In genomic region chr3:29081952-29082295, GRCm38 (mm10) we compare ENCODE assay signal across 10 mouse cellular contexts. TPM values are rescaled to one million over a fixed set of nuclear protein-coding genes. Genes with fewer than 3 reads are reported as not detected.
A peak's percentile ranks its signal among the peaks of the same experiment; 100 is the strongest.
DNase-seq lines count a peak whose midpoint lies in the region; ATAC-seq lines count a peak whose summit lies in the region.
"Had no signal": no experiment of that assay in that cellular context is flagged by ENCODE, and none has a peak within 500 bp of the region (broad histone marks: within the 10 kb centered on the region; RNA-seq: fewer than 3 reads in every experiment).

Egfem1 (plus strand) TSS chr3:29082023.

- no peaks in the 10 kb centered on the region for H3K36me3 ChIP-seq in heart, embryonic 12.5 days
- H3K36me3 ChIP-seq in hindbrain, embryonic 11.5 days (ENCODE audit: control insufficient read depth, insufficient read depth, low read length) = no peaks in the 10 kb centered on the region
- no peaks in the 10 kb centered on the region for H3K36me3 ChIP-seq in stomach, embryonic 15.5 days
- H3K36me3 ChIP-seq: G1E had no signal

- no peak within 1 kb of the TSS for H3K27ac ChIP-seq in heart, embryonic 12.5 days (ENCODE audit: poor library complexity, severe bottlenecking)
- H3K27ac ChIP-seq in hindbrain, embryonic 11.5 days (ENCODE audit: low read depth, low read length) = no peak within 1 kb of the TSS
- H3K27ac ChIP-seq in stomach, embryonic 15.5 days = no peak within 1 kb of the TSS

- no peak for ATAC-seq in heart, embryonic 12.5 days (ENCODE audit: insufficient number of reproducible peaks, low FRiP score)
- no peak; the same call in 1 of the 2 replicates for ATAC-seq in hindbrain, embryonic 11.5 days (ENCODE audit: low FRiP score)
- ATAC-seq in stomach, embryonic 15.5 days (ENCODE audit: insufficient read depth, low FRiP score, low read depth) = no peak
- no peak for ATAC-seq in CD4-positive, CD25-positive, alpha-beta regulatory T cell, adult 4 months

- H3K4me3 ChIP-seq in heart, embryonic 12.5 days = peak within 1 kb of the TSS; percentile 53
- peak within 1 kb of the TSS; percentile 58 for H3K4me3 ChIP-seq in hindbrain, embryonic 11.5 days (ENCODE audit: low read depth, low read length)
- H3K4me3 ChIP-seq in stomach, embryonic 15.5 days (replicated peaks) = peak within 1 kb of the TSS; percentile 43

- peak within 1 kb of the TSS; percentile 97 for H3K4me2 ChIP-seq in heart, embryonic 12.5 days
- peak within 1 kb of the TSS; percentile 96 for H3K4me2 ChIP-seq in hindbrain, embryonic 11.5 days (replicated peaks; ENCODE audit: low read depth, low read length)
- peak within 1 kb of the TSS; percentile 93 for H3K4me2 ChIP-seq in stomach, embryonic 15.5 days

- WGBS in heart, embryonic 12.5 days = 7% methylated on average over 12 of the region's 12 CpGs
- 9% methylated on average over 12 of the region's 12 CpGs for WGBS in hindbrain, embryonic 11.5 days
- WGBS in stomach, embryonic 15.5 days = 8% methylated on average over 12 of the region's 12 CpGs

- no peak for DNase-seq in heart, adult 18-20 months
- peak; percentile 30 for DNase-seq in ZHBTc4 (ENCODE audit: low read depth, low spot score)
- DNase-seq in hindbrain, embryonic 11.5 days (ENCODE audit: low spot score) = peak; percentile 65
- peak; percentile 40 for DNase-seq in left cerebral cortex, postnatal 4 days
- DNase-seq in gastrocnemius, adult 18-20 months (ENCODE audit: low spot score) = no peak

- peaks cover 7% of the 10 kb centered on the region for H3K4me1 ChIP-seq in heart, embryonic 12.5 days (replicated peaks)
- H3K4me1 ChIP-seq in hindbrain, embryonic 11.5 days (replicated peaks; ENCODE audit: control insufficient read depth, insufficient read depth, low read length) = peaks cover 5% of the 10 kb centered on the region; the same call in 1 of the 2 replicates
- H3K4me1 ChIP-seq in stomach, embryonic 15.5 days = peaks cover 15% of the 10 kb centered on the region

- H3K27me3 ChIP-seq in heart, embryonic 12.5 days (replicated peaks) = peaks cover 50% of the 10 kb centered on the region
- H3K27me3 ChIP-seq in hindbrain, embryonic 11.5 days (ENCODE audit: control insufficient read depth, insufficient read depth, low read length) = peaks cover 5% of the 10 kb centered on the region; the same call in 1 of the 2 replicates
- H3K27me3 ChIP-seq in stomach, embryonic 15.5 days (replicated peaks) = peaks cover 40% of the 10 kb centered on the region

- intact Hi-C loops in left cerebral cortex, postnatal 4 days (cut with DNase I) = no loop called here

- H3K9ac ChIP-seq in heart, embryonic 12.5 days = no peak within 1 kb of the TSS
- peak within 1 kb of the TSS; percentile 49 for H3K9ac ChIP-seq in hindbrain, embryonic 11.5 days (ENCODE audit: low read depth, low read length)
- H3K9ac ChIP-seq in stomach, embryonic 15.5 days = no peak within 1 kb of the TSS

- no peaks in the 10 kb centered on the region for H3K9me3 ChIP-seq in heart, embryonic 12.5 days (replicated peaks)
- no peaks in the 10 kb centered on the region for H3K9me3 ChIP-seq in hindbrain, embryonic 11.5 days (ENCODE audit: control insufficient read depth, low read length)
- no peaks in the 10 kb centered on the region for H3K9me3 ChIP-seq in stomach, embryonic 15.5 days
- H3K9me3 ChIP-seq: G1E had no signal

RNA-seq across cellular contexts. Expression of gene Egfem1, which starts in this region (rescaled TPM):
- 0.08 and 0.42 TPM in 2 replicates for polyA plus RNA-seq in heart, embryonic 12.5 days (2016; fragmentation: Nextera tagmentation; extraction: Ambion mirVana)
- not detected for total RNA-seq in heart, adult 18-20 months (2021)
- polyA plus RNA-seq in hindbrain, embryonic 11.5 days (2014; fragmentation: Nextera tagmentation; extraction: Ambion mirVana) = 3.6 and 4.5 TPM in 2 replicates
- total RNA-seq in left cerebral cortex, postnatal 4 days (2021) = 10 to 100 TPM; 22.0 to 27.1 TPM
- 0.73 and 0.91 TPM in 2 replicates for polyA plus RNA-seq in stomach, embryonic 15.5 days (2015; fragmentation: Nextera tagmentation; extraction: Ambion mirVana)
- total RNA-seq in gastrocnemius, adult 18-20 months (2021) = not detected
- polyA plus RNA-seq in CD4-positive, CD25-positive, alpha-beta regulatory T cell, adult 4 months (2017; shearing (Covaris generic)) = not detected
- polyA plus RNA-seq: G1E; large intestine, adult 2 months had no signal

Comparison
In these comparisons a context has a peak if more than half of its experiments do, and no peak if none do; other contexts are left out.
1. RNA of gene Egfem1 (total RNA-seq): 22.0 to 27.1 TPM in left cerebral cortex, postnatal 4 days; not detected in heart, adult 18-20 months and not detected in gastrocnemius, adult 18-20 months; every median in the first group is over 10 times any median in the second.
2. DNase-seq: peak in ZHBTc4 (single experiment), hindbrain, embryonic 11.5 days (single experiment) and left cerebral cortex, postnatal 4 days (single experiment); none in heart, adult 18-20 months (0 of 2) and gastrocnemius, adult 18-20 months (single experiment).
3. Peak in every context shown above with its lines, with median percentiles within 50 percentile points of each other: H3K4me2 ChIP-seq and H3K4me3 ChIP-seq.